ENCODE assay signal across 9 mouse cellular contexts in genomic region chr14:76657784-76658610, GRCm38 (mm10).
DNase-seq lines count a peak whose midpoint lies in the region; ATAC-seq and TF ChIP-seq lines count a peak whose summit lies in the region.
"Had no signal": no experiment of that assay in that cellular context is flagged by ENCODE, and none has a peak within 500 bp of the region (broad histone marks: within the 10 kb centered on the region; RNA-seq: fewer than 3 reads in every experiment).

No protein-coding gene starts in this region.

- peak; percentile 26 to 34 for DNase-seq in spleen, adult 2 months (ENCODE audit: low read depth in 1 of 2, low spot score in 2 of 2)
- no peak for DNase-seq in spleen, adult 18-20 months
- peak; percentile 57 for DNase-seq in brain, embryonic 18.5 days (ENCODE audit: low read depth, low spot score)
- peak; percentile 82 for DNase-seq in thymus, postnatal 4 days

- H3K4me2 ChIP-seq in forebrain, embryonic 16.5 days (ENCODE audit: low read length), result no peak overlapping the region
- H3K4me2 ChIP-seq in hindbrain, embryonic 13.5 days, result no peak overlapping the region
- peak overlapping the region; percentile 31 for H3K4me2 ChIP-seq in limb, embryonic 13.5 days (replicated peaks)
- no peak overlapping the region for H3K4me2 ChIP-seq in neural tube, embryonic 15.5 days

- peaks cover 6% of the 10 kb centered on the region; the same call in 1 of the 2 replicates for H3K4me1 ChIP-seq in spleen, adult 2 months (ENCODE audit: control insufficient read depth, insufficient read depth, insufficient read length)
- H3K4me1 ChIP-seq in forebrain, embryonic 16.5 days (replicated peaks; ENCODE audit: control insufficient read depth, insufficient read depth, low read length), result peaks cover 28% of the 10 kb centered on the region
- H3K4me1 ChIP-seq in hindbrain, embryonic 13.5 days (replicated peaks), result peaks cover 25% of the 10 kb centered on the region
- peaks cover 36% of the 10 kb centered on the region for H3K4me1 ChIP-seq in limb, embryonic 13.5 days
- peaks cover 26% of the 10 kb centered on the region for H3K4me1 ChIP-seq in neural tube, embryonic 15.5 days

- H3K4me3 ChIP-seq in spleen, adult 2 months (ENCODE audit: extremely low read depth, insufficient read depth, insufficient read length), result no peak overlapping the region
- H3K4me3 ChIP-seq in forebrain, embryonic 16.5 days (replicated peaks; ENCODE audit: low read length), result no peak overlapping the region
- no peak overlapping the region for H3K4me3 ChIP-seq in hindbrain, embryonic 13.5 days
- H3K4me3 ChIP-seq in limb, embryonic 13.5 days, result no peak overlapping the region
- no peak overlapping the region for H3K4me3 ChIP-seq in neural tube, embryonic 15.5 days (replicated peaks)
- H3K4me3 ChIP-seq: erythroblast, embryonic 14.5 days had no signal

- TF ChIP-seq CTCF in spleen, adult 2 months (IDR thresholded peaks at IDR 0.05; ENCODE audit: extremely low read depth, insufficient read depth, insufficient read length, insufficient replicate concordance), result no peak

- no peaks in the 10 kb centered on the region for H3K27me3 ChIP-seq in spleen, adult 2 months (ENCODE audit: control insufficient read depth, insufficient read depth, low read length)
- H3K27me3 ChIP-seq in forebrain, embryonic 16.5 days (replicated peaks; ENCODE audit: control insufficient read depth, insufficient read depth, low read length), result no peaks in the 10 kb centered on the region
- no peaks in the 10 kb centered on the region for H3K27me3 ChIP-seq in hindbrain, embryonic 13.5 days
- no peaks in the 10 kb centered on the region for H3K27me3 ChIP-seq in limb, embryonic 13.5 days
- no peaks in the 10 kb centered on the region for H3K27me3 ChIP-seq in neural tube, embryonic 15.5 days (replicated peaks)

- WGBS in spleen, adult 2 months, result 36% methylated on average over 9 of the region's 9 CpGs
- WGBS in forebrain, embryonic 16.5 days, result 22% methylated on average over 9 of the region's 9 CpGs
- WGBS in hindbrain, embryonic 13.5 days, result 41% methylated on average over 9 of the region's 9 CpGs
- WGBS in limb, embryonic 13.5 days, result 48% methylated on average over 9 of the region's 9 CpGs
- 47% methylated on average over 9 of the region's 9 CpGs for WGBS in neural tube, embryonic 15.5 days

- no peak overlapping the region for H3K9ac ChIP-seq in forebrain, embryonic 16.5 days (replicated peaks; ENCODE audit: low read depth, low read length)
- H3K9ac ChIP-seq in hindbrain, embryonic 13.5 days, result 0 out of 2 replicates have a peak overlapping the region, but pooled peaks have one; percentile 1
- no peak overlapping the region for H3K9ac ChIP-seq in limb, embryonic 13.5 days
- no peak overlapping the region for H3K9ac ChIP-seq in neural tube, embryonic 15.5 days (replicated peaks)

- H3K9me3 ChIP-seq in forebrain, embryonic 16.5 days (ENCODE audit: control insufficient read depth, low read length), result no peaks in the 10 kb centered on the region
- H3K9me3 ChIP-seq in hindbrain, embryonic 13.5 days, result no peaks in the 10 kb centered on the region
- no peaks in the 10 kb centered on the region for H3K9me3 ChIP-seq in limb, embryonic 13.5 days
- H3K9me3 ChIP-seq in neural tube, embryonic 15.5 days (replicated peaks), result no peaks in the 10 kb centered on the region

- H3K27ac ChIP-seq in spleen, adult 2 months (ENCODE audit: insufficient read depth, low read length), result no peak overlapping the region
- H3K27ac ChIP-seq in forebrain, embryonic 16.5 days (ENCODE audit: low read length), result 0 out of 2 replicates have a peak overlapping the region, but pooled peaks have one; percentile 10
- H3K27ac ChIP-seq in hindbrain, embryonic 13.5 days, result peak overlapping the region; percentile 56
- peak overlapping the region; percentile 65; the same call in 1 of the 2 replicates for H3K27ac ChIP-seq in limb, embryonic 13.5 days
- H3K27ac ChIP-seq in neural tube, embryonic 15.5 days (replicated peaks), result peak overlapping the region; percentile 46

- no peak for TF ChIP-seq POLR2A in spleen, adult 2 months (IDR thresholded peaks at IDR 0.05; ENCODE audit: low read depth, low read length)

- H3K36me3 ChIP-seq in spleen, adult 2 months (ENCODE audit: control insufficient read depth, insufficient read depth, low read length), result no peaks in the 10 kb centered on the region
- no peaks in the 10 kb centered on the region for H3K36me3 ChIP-seq in forebrain, embryonic 16.5 days (ENCODE audit: control insufficient read depth, insufficient read depth)
- H3K36me3 ChIP-seq in hindbrain, embryonic 13.5 days, result no peaks in the 10 kb centered on the region
- H3K36me3 ChIP-seq in limb, embryonic 13.5 days, result no peaks in the 10 kb centered on the region
- H3K36me3 ChIP-seq in neural tube, embryonic 15.5 days, result no peaks in the 10 kb centered on the region

- ATAC-seq in forebrain, embryonic 16.5 days, result peak; percentile 63
- ATAC-seq in hindbrain, embryonic 13.5 days (ENCODE audit: low FRiP score), result peak; percentile 62
- peak; percentile 85 for ATAC-seq in limb, embryonic 13.5 days (ENCODE audit: low FRiP score, low read depth)
- peak; percentile 66 for ATAC-seq in neural tube, embryonic 15.5 days (ENCODE audit: low FRiP score)

Comparison
In these comparisons a context has a peak if more than half of its experiments do, and no peak if none do; other contexts are left out.
1. DNase-seq: peak in spleen, adult 2 months (2 of 2), brain, embryonic 18.5 days (single experiment) and thymus, postnatal 4 days (single experiment); none in spleen, adult 18-20 months (0 of 2).
2. Peak in every context shown above with its lines, with median percentiles within 50 percentile points of each other: ATAC-seq.